Mouse (Mus musculus) embryonic facial prominence, embryonic 12.5 days (tissue): ENCODE measurements at regions not wholly inside any gene's neighbourhood (a gene's known extent, or its start where the extent isn't known, plus 50 kb on each side); places are given as distances from the start of the nearest gene placed in this dataset.

Source experiments
- ATAC-seq: fragments of 200-750 bp; cut with Nextera tagmentation; 2 replicates; pipeline ENCODE4 v1.8.0; 2017; ENCODE audit not compliant: insufficient number of reproducible peaks, insufficient read depth, low FRiP score, low TSS enrichment
- H3K27ac ChIP-seq: fragments of 300-500 bp; sonication (generic); 2 replicates; pipeline ENCODE4 v1.5.1; 2016; ENCODE audit warnings: mild to moderate bottlenecking
- H3K27me3 ChIP-seq: fragments of 300-500 bp; sonication (generic); 2 replicates; pipeline ENCODE4 v1.6.1; 2016; ENCODE audit warnings: mild to moderate bottlenecking, moderate library complexity
- H3K36me3 ChIP-seq: fragments of 300-500 bp; sonication (generic); 2 replicates; pipeline ENCODE4 v1.6.1; 2016; ENCODE audit warnings: mild to moderate bottlenecking
- H3K4me1 ChIP-seq: fragments of 300-500 bp; sonication (generic); 2 replicates; pipeline ENCODE4 v1.6.1; 2016
- H3K4me2 ChIP-seq: fragments of 300-500 bp; sonication (generic); replicated peaks from 2 replicates; pipeline ENCODE4 v1.6.1; 2016; ENCODE audit warnings: mild to moderate bottlenecking, moderate library complexity
- H3K4me3 ChIP-seq: fragments of 300-500 bp; sonication (generic); 2 replicates; pipeline ENCODE4 v1.5.1; 2016; ENCODE audit warnings: mild to moderate bottlenecking
- H3K9ac ChIP-seq: fragments of 300-500 bp; sonication (generic); 2 replicates; pipeline ENCODE4 v1.6.1; 2016; ENCODE audit warnings: mild to moderate bottlenecking, moderate library complexity
- H3K9me3 ChIP-seq: fragments of 300-500 bp; sonication (generic); 2 replicates; pipeline ENCODE4 v1.6.1; 2016; ENCODE audit warnings: mild to moderate bottlenecking, moderate library complexity
- WGBS: fragments of 180-500 bp; shearing (Covaris S2); methylation state at CpG from one replicate; pipeline ENCODE4 v1.1.7; 2016; 5-methylcytosine and 5-hydroxymethylcytosine counted together

- Histone ChIP-seq H3K27me3 (no peaks in the 10 kb centered on the region), H3K27ac (no peak overlapping the region), H3K36me3 (no peaks in the 10 kb centered on the region), H3K9me3 (no peaks in the 10 kb centered on the region), H3K4me1 (no peaks in the 10 kb centered on the region), H3K4me3 (no peak overlapping the region), H3K9ac (no peak overlapping the region), H3K4me2 (no peak overlapping the region)
- ATAC-seq, result no peak
- 90% methylated on average over 3 of the region's 3 CpGs for WGBS
These were observed 216.4 kb downstream of the Lmx1a start for GRCm38 (mm10) chr1:167905424-167905823.

GRCm38 (mm10) chr1:167912074-167912473 lies 223.0 kb downstream of the Lmx1a start:
- no peak for ATAC-seq
- H3K27me3 ChIP-seq, result no peaks in the 10 kb centered on the region
- WGBS, result 76% methylated on average over 3 of the region's 3 CpGs
- H3K36me3 ChIP-seq, result no peaks in the 10 kb centered on the region
- H3K4me2 ChIP-seq, result no peak overlapping the region
- H3K27ac ChIP-seq, result no peak overlapping the region
- no peak overlapping the region for H3K9ac ChIP-seq
- H3K4me3 ChIP-seq, result no peak overlapping the region
- H3K4me1 ChIP-seq, result no peaks in the 10 kb centered on the region
- H3K9me3 ChIP-seq, result no peaks in the 10 kb centered on the region

GRCm38 (mm10) chr1:167914982-167915561 lies 226.0 kb downstream of the Lmx1a start:
- Histone ChIP-seq H3K27me3 (no peaks in the 10 kb centered on the region), H3K27ac (no peak overlapping the region), H3K9ac (no peak overlapping the region), H3K4me2 (no peak overlapping the region), H3K36me3 (no peaks in the 10 kb centered on the region), H3K4me1 (no peaks in the 10 kb centered on the region), H3K4me3 (no peak overlapping the region), H3K9me3 (no peaks in the 10 kb centered on the region)
- 39% methylated on average over 7 of the region's 7 CpGs for WGBS
- ATAC-seq, result peak; percentile 72; the same call in 1 of the 2 replicates

GRCm38 (mm10) chr1:167915578-167916275 lies 226.7 kb downstream of the Lmx1a start:
- H3K27ac ChIP-seq, result no peak overlapping the region
- no peak overlapping the region for H3K4me3 ChIP-seq
- no peaks in the 10 kb centered on the region for H3K4me1 ChIP-seq
- H3K36me3 ChIP-seq, result no peaks in the 10 kb centered on the region
- ATAC-seq, result no peak
- H3K9me3 ChIP-seq, result no peaks in the 10 kb centered on the region
- H3K4me2 ChIP-seq, result no peak overlapping the region
- H3K27me3 ChIP-seq, result no peaks in the 10 kb centered on the region
- WGBS, result 68% methylated on average over 6 of the region's 6 CpGs
- H3K9ac ChIP-seq, result no peak overlapping the region

- ATAC-seq, result no peak
- Histone ChIP-seq H3K27ac (no peak overlapping the region), H3K4me3 (no peak overlapping the region), H3K9ac (no peak overlapping the region), H3K9me3 (no peaks in the 10 kb centered on the region), H3K27me3 (peaks cover 7% of the 10 kb centered on the region; the same call in 1 of the 2 replicates), H3K36me3 (no peaks in the 10 kb centered on the region), H3K4me1 (no peaks in the 10 kb centered on the region), H3K4me2 (no peak overlapping the region)
- 87% methylated on average over 7 of the region's 7 CpGs for WGBS
These were observed 233.9 kb downstream of the Lmx1a start for GRCm38 (mm10) chr1:167922917-167923316.

- H3K4me3 ChIP-seq, result no peak overlapping the region
- H3K4me2 ChIP-seq, result no peak overlapping the region
- no peaks in the 10 kb centered on the region for H3K36me3 ChIP-seq
- no peak for ATAC-seq
- no peak overlapping the region for H3K27ac ChIP-seq
- H3K4me1 ChIP-seq, result peaks cover 6% of the 10 kb centered on the region; the same call in 1 of the 2 replicates
- no peak overlapping the region for H3K9ac ChIP-seq
- WGBS, result 26% methylated on average over 4 of the region's 4 CpGs
- no peaks in the 10 kb centered on the region for H3K9me3 ChIP-seq
- peaks cover 21% of the 10 kb centered on the region for H3K27me3 ChIP-seq
These were observed 239.0 kb downstream of the Lmx1a start for GRCm38 (mm10) chr1:167928060-167928467.

- WGBS, result under 1% methylated on average over 28 of the region's 28 CpGs
- ATAC-seq, result 0 out of 2 replicates have a peak, but pooled peaks have one; percentile 39
These were observed 240.8 kb downstream of the Lmx1a start for GRCm38 (mm10) chr1:167929729-167930341.

GRCm38 (mm10) chr1:167932088-167932487 lies 243.1 kb downstream of the Lmx1a start:
- no peak for ATAC-seq
- Histone ChIP-seq H3K4me2 (no peak overlapping the region), H3K9ac (no peak overlapping the region), H3K9me3 (no peaks in the 10 kb centered on the region), H3K27me3 (peaks cover 21% of the 10 kb centered on the region), H3K27ac (no peak overlapping the region), H3K4me1 (peaks cover 6% of the 10 kb centered on the region; the same call in 1 of the 2 replicates), H3K36me3 (no peaks in the 10 kb centered on the region), H3K4me3 (no peak overlapping the region)
- WGBS, result 31% methylated on average over 2 of the region's 2 CpGs

More at GRCm38 (mm10) chr1:167929729-167930341, 240.8 kb downstream of the Lmx1a start:
- Histone ChIP-seq H3K4me3 (peak overlapping the region; percentile 44), H3K36me3 (no peaks in the 10 kb centered on the region), H3K9me3 (no peaks in the 10 kb centered on the region), H3K27ac (no peak overlapping the region), H3K27me3 (peaks cover 21% of the 10 kb centered on the region), H3K4me2 (peak overlapping the region; percentile 96), H3K9ac (peak overlapping the region; percentile 46; the same call in 1 of the 2 replicates), H3K4me1 (peaks cover 6% of the 10 kb centered on the region; the same call in 1 of the 2 replicates)

GRCm38 (mm10) chr1:167936726-167937125 lies 247.7 kb downstream of the Lmx1a start:
- no peak overlapping the region for H3K4me3 ChIP-seq
- H3K9me3 ChIP-seq, result no peaks in the 10 kb centered on the region
- 75% methylated on average over 4 of the region's 4 CpGs for WGBS
- H3K27me3 ChIP-seq, result no peaks in the 10 kb centered on the region
- H3K4me1 ChIP-seq, result no peaks in the 10 kb centered on the region
- no peak overlapping the region for H3K27ac ChIP-seq
- ATAC-seq, result no peak
- H3K36me3 ChIP-seq, result no peaks in the 10 kb centered on the region
- no peak overlapping the region for H3K9ac ChIP-seq
- no peak overlapping the region for H3K4me2 ChIP-seq

- Histone ChIP-seq H3K4me2 (no peak overlapping the region), H3K4me3 (no peak overlapping the region), H3K36me3 (no peaks in the 10 kb centered on the region), H3K9me3 (no peaks in the 10 kb centered on the region), H3K27me3 (no peaks in the 10 kb centered on the region), H3K27ac (no peak overlapping the region), H3K4me1 (peaks cover 3% of the 10 kb centered on the region; the same call in 1 of the 2 replicates), H3K9ac (no peak overlapping the region)
- no peak for ATAC-seq
- WGBS, result 79% methylated on average over 2 of the region's 2 CpGs
These were observed 249.1 kb downstream of the Lmx1a start for GRCm38 (mm10) chr1:167938176-167938575.

GRCm38 (mm10) chr1:167942037-167942470 lies 253.0 kb downstream of the Lmx1a start:
- WGBS, result 43% methylated on average over 8 of the region's 8 CpGs
- Histone ChIP-seq H3K9me3 (no peaks in the 10 kb centered on the region), H3K27ac (no peak overlapping the region)

GRCm38 (mm10) chr1:167943121-167943520 lies 254.1 kb downstream of the Lmx1a start:
- Histone ChIP-seq H3K9me3 (no peaks in the 10 kb centered on the region), H3K27me3 (no peaks in the 10 kb centered on the region)

More at GRCm38 (mm10) chr1:167942037-167942470, 253.0 kb downstream of the Lmx1a start:
- peaks cover 3% of the 10 kb centered on the region; the same call in 1 of the 2 replicates for H3K4me1 ChIP-seq
- no peak overlapping the region for H3K9ac ChIP-seq
- no peak overlapping the region for H3K4me2 ChIP-seq
- no peaks in the 10 kb centered on the region for H3K36me3 ChIP-seq
- H3K27me3 ChIP-seq, result no peaks in the 10 kb centered on the region
- H3K4me3 ChIP-seq, result no peak overlapping the region
- no peak for ATAC-seq

More at GRCm38 (mm10) chr1:167943121-167943520, 254.1 kb downstream of the Lmx1a start:
- Histone ChIP-seq H3K4me1 (peaks cover 3% of the 10 kb centered on the region; the same call in 1 of the 2 replicates), H3K27ac (no peak overlapping the region), H3K36me3 (no peaks in the 10 kb centered on the region), H3K9ac (no peak overlapping the region), H3K4me2 (no peak overlapping the region), H3K4me3 (no peak overlapping the region)
- WGBS, result 65% methylated on average over 8 of the region's 8 CpGs
- no peak for ATAC-seq
